Mouse (Mus musculus) ovary, postnatal 36 days (tissue): ENCODE results near the gene Tmco1.

ENCODE experiments used
- DNase-seq: peaks from one replicate; pipeline ENCODE4 v3.0.0; 2022; ENCODE audit warnings: low spot score, mixed read lengths

The Tmco1 gene

GRCm38 (mm10) chr1:167372739-167373138 lies 64.6 kb downstream of the Tmco1 start:
- no peak for DNase-seq

- DNase-seq: peak; percentile 16
Observed at GRCm38 (mm10) chr1:167374003-167374784, 66.0 kb downstream of the Tmco1 start.

DNA sequence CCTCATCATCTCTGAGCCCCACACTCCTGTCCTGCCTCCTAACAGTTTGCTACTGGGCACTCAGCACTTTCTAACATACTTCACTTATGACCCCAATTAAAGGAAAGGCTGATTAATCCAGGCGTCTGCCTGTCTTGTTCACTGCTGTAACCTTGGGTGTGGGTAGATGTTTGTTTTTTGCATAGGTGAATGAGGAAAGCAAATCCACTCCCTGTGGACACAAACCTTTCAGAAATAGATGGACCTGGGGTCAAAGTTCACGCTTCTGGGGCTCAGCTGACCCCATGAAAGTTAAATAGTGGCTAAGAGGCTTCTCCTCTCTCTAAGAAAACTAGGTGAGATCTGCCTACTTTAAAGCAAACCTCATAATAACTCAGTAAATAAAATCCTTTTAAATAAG lies 66.8 kb downstream of the Tmco1 start:
- no peak for DNase-seq

DNA sequence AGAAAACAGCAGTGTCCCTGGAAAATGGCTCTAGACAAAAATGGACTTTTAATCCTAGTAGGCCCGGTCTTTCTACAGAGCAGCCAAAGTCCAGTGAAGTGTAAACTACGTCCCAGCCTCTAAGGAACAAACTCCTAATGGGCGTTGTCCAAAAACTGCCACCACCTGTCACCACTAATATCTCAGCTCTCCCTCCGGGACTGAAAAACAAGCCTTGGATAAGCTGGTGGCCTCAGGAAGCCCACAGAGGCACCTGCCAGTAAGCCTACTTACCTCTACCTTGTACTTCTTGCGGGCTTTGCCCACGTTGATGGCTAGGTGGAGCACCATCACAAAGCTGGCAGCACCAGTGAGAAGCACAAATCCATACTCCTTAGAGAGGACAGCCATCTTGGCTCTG lies 69.8 kb downstream of the Tmco1 start:
- no peak for DNase-seq

GRCm38 (mm10) chr1:167379751-167380150 lies 71.6 kb downstream of the Tmco1 start:
- no peak for DNase-seq

DNA sequence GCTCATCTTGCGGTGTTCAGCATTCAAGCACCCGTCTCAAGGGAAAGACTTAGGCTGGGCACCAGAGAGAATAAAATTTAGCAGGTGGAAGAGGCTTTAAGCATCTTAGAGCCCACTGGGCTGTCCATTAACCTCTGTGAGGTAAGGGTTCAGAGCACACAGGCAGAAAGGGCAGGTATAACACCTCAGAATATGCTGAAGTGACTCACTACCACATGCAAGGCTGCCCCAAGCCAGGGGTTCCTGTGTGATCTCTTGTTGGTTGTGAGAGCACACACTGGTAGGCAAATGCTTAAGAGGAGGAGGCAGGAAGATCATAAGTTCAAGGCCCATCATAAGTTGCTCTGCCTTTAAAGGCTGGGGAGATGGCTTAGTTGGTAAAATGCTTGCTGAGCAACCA lies 72.0 kb downstream of the Tmco1 start:
- no peak for DNase-seq

DNA sequence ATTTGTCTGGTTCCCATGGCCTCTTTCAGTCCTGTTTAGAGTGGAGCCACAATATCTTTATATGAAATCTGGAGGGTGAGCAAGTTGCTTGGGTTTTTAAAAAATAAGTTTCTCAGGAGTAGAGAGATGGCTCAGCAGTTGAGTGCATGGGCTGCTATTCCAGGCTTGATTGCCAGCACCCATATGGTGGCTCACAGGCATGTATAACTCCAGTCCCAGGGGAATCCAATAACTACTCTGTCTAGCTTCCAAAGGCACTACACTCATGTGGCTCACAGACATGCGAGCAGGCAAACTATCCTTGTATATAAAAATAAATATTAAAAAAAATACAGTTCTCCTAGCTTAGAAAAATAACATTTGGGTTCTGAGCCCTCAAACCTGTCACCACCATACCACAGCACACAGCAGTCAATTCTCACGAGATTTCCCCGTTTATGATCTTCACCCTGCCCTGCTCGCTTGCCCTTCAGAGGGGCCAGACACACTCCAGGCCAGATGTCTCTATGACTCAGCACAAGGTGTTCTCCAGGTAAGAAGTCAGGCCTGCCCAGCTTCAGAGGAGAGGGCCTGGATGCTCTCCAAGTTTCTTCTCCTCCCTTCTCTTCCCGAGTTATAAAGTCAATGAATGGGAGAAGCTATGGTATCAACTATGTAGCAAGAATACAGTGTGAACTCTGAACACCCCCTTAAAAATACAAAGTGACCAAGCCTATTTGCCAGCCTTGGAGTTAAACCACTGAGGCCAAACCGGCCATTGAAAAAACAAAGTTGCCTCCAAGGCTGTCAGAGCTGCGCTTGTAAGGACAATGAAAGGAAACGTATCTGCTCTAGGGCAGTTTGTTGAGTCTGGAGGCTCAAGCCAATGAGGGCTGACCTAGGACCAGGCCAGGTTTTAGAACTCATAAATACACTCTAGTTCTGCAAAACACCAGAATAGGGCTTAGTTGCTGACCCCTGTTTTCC lies 73.2 kb downstream of the Tmco1 start:
- DNase-seq: no peak

GRCm38 (mm10) chr1:167382316-167382715 lies 74.1 kb downstream of the Tmco1 start:
- no peak for DNase-seq

GRCm38 (mm10) chr1:167382763-167383162 lies 74.6 kb downstream of the Tmco1 start:
- DNase-seq: no peak

DNA sequence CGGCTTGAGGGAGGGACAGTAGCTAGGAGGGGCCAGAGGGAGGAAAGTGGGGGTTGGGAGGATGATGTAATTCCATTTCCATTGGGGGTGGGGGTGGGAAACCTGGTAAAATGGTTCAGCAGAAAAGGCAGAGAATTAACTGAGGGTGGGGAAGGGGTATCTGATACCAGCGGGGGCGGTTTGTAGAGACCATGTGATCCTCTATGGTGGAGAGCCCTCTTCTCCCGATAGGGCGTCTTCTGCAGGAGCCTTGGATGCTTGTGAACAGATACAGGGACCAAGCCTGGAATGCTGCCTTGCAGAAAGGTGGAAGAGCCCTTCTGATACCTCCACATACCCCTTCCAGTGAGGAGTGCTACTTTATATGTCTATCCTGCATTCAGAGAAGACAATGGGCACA lies 75.0 kb downstream of the Tmco1 start:
- DNase-seq: no peak
